Mouse (Mus musculus) limb, embryonic 14.5 days (tissue): Measurements from ENCODE around the gene Slk. TPM values are rescaled to one million over a fixed set of nuclear protein-coding genes. Genes with fewer than 3 reads are reported as not detected.

ENCODE experiments used
- ATAC-seq: fragments of 200-750 bp; cut with Nextera tagmentation; 2 replicates; pipeline ENCODE4 v1.8.0; 2017; ENCODE audit warnings: low read depth, moderate number of reproducible peaks, moderate TSS enrichment; ENCODE audit not compliant: low FRiP score
- DNase-seq: peaks from one replicate; pipeline ENCODE4 v3.0.0-alpha.2; 2015; ENCODE audit warnings: low spot score
- H3K27ac ChIP-seq: fragments of 300-500 bp; sonication (generic); replicated peaks from 2 replicates; pipeline ENCODE4 v1.5.1; 2014; ENCODE audit warnings: low read depth, mild to moderate bottlenecking, low read length, moderate library complexity, mixed read lengths
- H3K27me3 ChIP-seq: fragments of 300-500 bp; sonication (generic); 2 replicates; pipeline ENCODE4 v1.6.1; 2014; ENCODE audit warnings: low read length, mixed read lengths; ENCODE audit not compliant: control insufficient read depth, insufficient read depth
- H3K36me3 ChIP-seq: fragments of 300-500 bp; sonication (generic); 2 replicates; pipeline ENCODE4 v1.6.1; 2014; ENCODE audit warnings: mild to moderate bottlenecking, low read length, moderate library complexity, mixed read lengths; ENCODE audit not compliant: control insufficient read depth, insufficient read depth
- H3K4me1 ChIP-seq: fragments of 300-500 bp; sonication (generic); 2 replicates; pipeline ENCODE4 v1.6.1; 2014; ENCODE audit warnings: antibody characterized with exemption, low read length, mixed read lengths; ENCODE audit not compliant: control insufficient read depth, insufficient read depth
- H3K4me2 ChIP-seq: fragments of 300-500 bp; sonication (generic); replicated peaks from 2 replicates; pipeline ENCODE4 v1.6.1; 2014; ENCODE audit warnings: low read depth, mild to moderate bottlenecking, low read length, moderate library complexity; ENCODE audit not compliant: severe bottlenecking
- H3K4me3 ChIP-seq: fragments of 300-500 bp; sonication (generic); replicated peaks from 2 replicates; pipeline ENCODE4 v1.5.1; 2014; ENCODE audit warnings: low read length
- H3K9ac ChIP-seq: fragments of 300-500 bp; sonication (generic); 2 replicates; pipeline ENCODE4 v1.6.1; 2014; ENCODE audit warnings: mild to moderate bottlenecking, low read depth, low read length, moderate library complexity; ENCODE audit not compliant: severe bottlenecking
- H3K9me3 ChIP-seq: fragments of 300-500 bp; sonication (generic); 2 replicates; pipeline ENCODE4 v1.6.1; 2016; ENCODE audit warnings: low read length; ENCODE audit not compliant: control insufficient read depth
- POLR2A ChIP-seq: fragments of 200-500 bp; IDR thresholded peaks from 2 replicates; pipeline ENCODE4 v1.8.0; 2012; ENCODE audit warnings: inconsistent platforms, mild to moderate bottlenecking, moderate library complexity, borderline replicate concordance; ENCODE audit not compliant: insufficient read depth, insufficient read length; ENCODE audit errors: extremely low read depth
- WGBS: fragments of 180-500 bp; shearing (Covaris S2); extraction: QIAGEN DNeasy Blood & Tissue Kit; methylation state at CpG from one replicate; pipeline ENCODE4 v1.1.7; 2014; 5-methylcytosine and 5-hydroxymethylcytosine counted together
- polyA plus RNA-seq, 2 experiments: library from polyadenylated mRNA; depleted of rRNA in 1 of 2; stranded (reverse) in 1 of 2; unstranded in 1 of 2; fragments of >200 nt; fragmentation: Nextera tagmentation in 1 of 2; extraction: Ambion mirVana in 1 of 2; gene quantifications; 2 replicates each; pipeline versions ENCODE4 v1.2.1 to v1.2.3; 2012 to 2014

Gene Slk
- polyA plus RNA-seq, 2 experiments: 19.2 to 40.0 TPM

DNA sequence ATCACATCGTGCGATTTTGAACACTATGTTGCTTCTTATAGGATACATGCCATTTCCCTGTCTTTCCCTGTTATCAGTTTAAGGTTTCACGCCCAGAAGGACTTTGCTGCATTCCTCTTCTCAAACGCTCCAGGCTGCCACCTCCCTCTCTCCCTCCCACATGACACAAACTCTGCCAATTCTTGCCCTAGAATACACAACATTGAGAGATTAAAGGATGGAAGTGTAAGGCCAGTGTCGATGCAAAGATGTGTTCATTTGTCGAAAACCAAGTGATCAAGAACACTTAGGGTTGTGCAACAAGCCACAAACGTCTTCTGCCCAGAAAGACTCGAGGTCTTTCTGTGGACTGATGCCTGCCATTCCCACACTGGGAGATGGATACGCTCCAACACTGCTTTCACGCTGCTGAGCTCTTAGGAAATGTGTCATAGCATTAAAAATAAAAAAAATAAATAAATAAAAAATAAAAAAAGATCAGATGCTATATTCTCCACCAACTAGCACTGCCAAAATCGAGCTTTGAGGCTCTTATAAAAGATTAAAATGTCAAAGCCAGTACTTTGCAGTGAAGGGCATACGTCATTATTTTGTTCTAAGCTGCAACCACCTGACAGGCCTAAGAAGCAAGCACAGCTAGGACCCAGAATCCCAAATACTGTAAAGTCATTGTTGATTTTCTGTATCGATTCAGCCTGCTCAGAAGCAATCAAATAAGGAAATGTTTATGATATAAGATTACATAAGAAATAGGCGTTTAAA lies 19.5 kb upstream of the Slk start:
- DNase-seq (no peak), ATAC-seq (no peak)
- no peaks in the 10 kb centered on the region for H3K4me1 ChIP-seq
- no peaks in the 10 kb centered on the region for H3K9me3 ChIP-seq
- no peak overlapping the region for H3K4me2 ChIP-seq
- H3K4me3 ChIP-seq: no peak overlapping the region
- no peaks in the 10 kb centered on the region for H3K36me3 ChIP-seq
- 65% methylated on average over 14 of the region's 14 CpGs for WGBS
- H3K9ac ChIP-seq: no peak overlapping the region
- TF ChIP-seq POLR2A: no peak
- no peaks in the 10 kb centered on the region for H3K27me3 ChIP-seq
- H3K27ac ChIP-seq: no peak overlapping the region

GRCm38 (mm10) chr19:47560544-47561161 lies 18.8 kb upstream of the Slk start:
- Histone ChIP-seq H3K4me2 (no peak overlapping the region), H3K9ac (no peak overlapping the region), H3K36me3 (no peaks in the 10 kb centered on the region), H3K9me3 (no peaks in the 10 kb centered on the region), H3K4me3 (no peak overlapping the region), H3K27ac (no peak overlapping the region), H3K27me3 (no peaks in the 10 kb centered on the region), H3K4me1 (no peaks in the 10 kb centered on the region)
- WGBS: 87% methylated on average over 12 of the region's 12 CpGs
- DNase-seq (no peak), ATAC-seq (no peak)
- TF ChIP-seq POLR2A: no peak

- Histone ChIP-seq H3K4me2 (no peak overlapping the region), H3K9ac (no peak overlapping the region), H3K9me3 (no peaks in the 10 kb centered on the region), H3K27ac (no peak overlapping the region), H3K4me3 (no peak overlapping the region), H3K36me3 (no peaks in the 10 kb centered on the region), H3K27me3 (no peaks in the 10 kb centered on the region), H3K4me1 (no peaks in the 10 kb centered on the region)
- DNase-seq (peak; percentile 12), ATAC-seq (no peak)
- no peak for TF ChIP-seq POLR2A
- 22% methylated on average over 5 of the region's 5 CpGs for WGBS
These were observed 17.5 kb upstream of the Slk start for GRCm38 (mm10) chr19:47561996-47562441.

DNA sequence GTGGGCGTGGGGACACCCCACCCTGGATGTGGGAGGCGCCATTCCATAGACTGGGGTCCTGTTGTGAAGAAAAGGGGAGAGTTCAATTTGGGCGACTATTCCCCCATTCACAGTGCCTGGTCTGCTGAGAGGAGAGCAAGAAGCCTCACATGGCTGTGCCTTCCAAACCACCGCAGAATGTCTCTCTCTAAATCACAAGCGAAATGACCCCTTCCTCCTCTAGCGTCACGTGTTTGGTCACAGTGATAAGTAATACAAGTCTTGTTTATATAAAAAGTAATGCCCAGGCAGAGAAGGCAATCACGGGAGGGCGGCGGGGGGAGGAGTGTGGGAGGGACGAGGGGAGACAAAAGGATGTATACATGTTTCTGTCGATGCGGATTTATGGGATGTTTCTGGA lies 15.8 kb upstream of the Slk start:
- DNase-seq (no peak), ATAC-seq (no peak)
- Histone ChIP-seq H3K4me3 (no peak overlapping the region), H3K36me3 (no peaks in the 10 kb centered on the region), H3K27ac (no peak overlapping the region), H3K27me3 (no peaks in the 10 kb centered on the region), H3K9ac (no peak overlapping the region), H3K4me2 (no peak overlapping the region), H3K9me3 (no peaks in the 10 kb centered on the region), H3K4me1 (no peaks in the 10 kb centered on the region)
- TF ChIP-seq POLR2A: no peak
- WGBS: 33% methylated on average over 13 of the region's 13 CpGs

DNA sequence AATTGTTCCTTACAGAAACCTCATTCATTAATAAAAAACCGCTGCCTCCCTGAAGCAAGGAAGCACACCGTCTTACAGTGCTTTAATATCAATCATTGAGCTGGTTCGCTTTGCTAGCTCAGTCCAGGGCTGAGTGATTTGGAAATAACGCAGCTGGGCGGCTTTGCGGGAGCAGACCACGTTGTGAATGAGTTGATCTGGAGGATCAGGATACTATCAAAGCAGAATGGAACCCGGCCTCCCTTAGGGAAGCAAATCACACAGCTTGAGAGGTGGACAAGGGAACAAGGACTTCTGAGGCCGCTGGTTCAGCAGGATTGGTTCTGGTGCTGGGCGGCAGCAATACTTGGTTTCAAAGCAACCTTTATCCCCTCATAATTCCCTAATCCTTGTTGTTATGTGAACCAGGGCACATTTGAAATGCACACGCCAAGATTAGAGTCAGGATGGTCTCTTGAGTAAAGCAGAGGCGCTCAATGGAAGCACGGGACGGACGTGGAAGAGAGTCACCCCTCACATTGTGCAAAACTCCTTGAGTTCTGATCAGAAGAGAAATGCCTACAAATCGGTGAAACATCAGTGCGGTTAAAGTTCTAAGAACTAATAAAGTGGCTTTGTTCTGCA lies 14.3 kb upstream of the Slk start:
- H3K9ac ChIP-seq: no peak overlapping the region
- no peak overlapping the region for H3K27ac ChIP-seq
- 54% methylated on average over 17 of the region's 17 CpGs for WGBS
- H3K4me1 ChIP-seq: no peaks in the 10 kb centered on the region
- TF ChIP-seq POLR2A: no peak
- no peaks in the 10 kb centered on the region for H3K9me3 ChIP-seq
- DNase-seq (no peak), ATAC-seq (no peak)
- H3K4me3 ChIP-seq: no peak overlapping the region
- H3K4me2 ChIP-seq: no peak overlapping the region
- H3K27me3 ChIP-seq: no peaks in the 10 kb centered on the region
- H3K36me3 ChIP-seq: no peaks in the 10 kb centered on the region
